Mouse (Mus musculus) lung, adult 2 months (tissue): ENCODE data around the gene Prpf40a. TPM values are rescaled to one million over a fixed set of nuclear protein-coding genes. Genes with fewer than 3 reads are reported as not detected.

ENCODE experiments used
- DNase-seq: peaks from one replicate; pipeline ENCODE4 v3.0.0; 2022
- H3K4me1 ChIP-seq: fragments of 200-500 bp; 2 replicates; pipeline ENCODE4 v1.6.1; 2011; ENCODE audit warnings: low read length; ENCODE audit not compliant: control insufficient read depth, insufficient read depth
- H3K4me3 ChIP-seq: fragments of 200-500 bp; replicated peaks from 2 replicates; pipeline ENCODE3; 2011; ENCODE audit warnings: low read depth, mild to moderate bottlenecking, control low read depth, low read length; ENCODE audit errors: extremely low read depth
- CTCF ChIP-seq: fragments of 200-500 bp; IDR thresholded peaks from 2 replicates; pipeline ENCODE4 v1.5.1; 2011; ENCODE audit warnings: mild to moderate bottlenecking, low read length, control low read depth; ENCODE audit not compliant: insufficient read depth
- POLR2A ChIP-seq: fragments of 200-500 bp; IDR thresholded peaks from 2 replicates; pipeline ENCODE4 v1.6.1; 2011; ENCODE audit warnings: low read depth, mild to moderate bottlenecking, control low read depth, low read length, borderline replicate concordance; ENCODE audit errors: extremely low read depth
- WGBS: fragments of 180-500 bp; shearing (Covaris S2); methylation state at CpG from one replicate; pipeline ENCODE4 v1.1.7; 2018; 5-methylcytosine and 5-hydroxymethylcytosine counted together
- polyA plus RNA-seq: library from polyadenylated mRNA; depleted of rRNA; stranded (reverse); fragments of >200 nt; gene quantifications from 2 replicates; pipeline ENCODE4 v1.2.3, GENCODE M21; 2012

Prpf40a gene
- polyA plus RNA-seq, 1 experiment, result 21.6 TPM

DNA sequence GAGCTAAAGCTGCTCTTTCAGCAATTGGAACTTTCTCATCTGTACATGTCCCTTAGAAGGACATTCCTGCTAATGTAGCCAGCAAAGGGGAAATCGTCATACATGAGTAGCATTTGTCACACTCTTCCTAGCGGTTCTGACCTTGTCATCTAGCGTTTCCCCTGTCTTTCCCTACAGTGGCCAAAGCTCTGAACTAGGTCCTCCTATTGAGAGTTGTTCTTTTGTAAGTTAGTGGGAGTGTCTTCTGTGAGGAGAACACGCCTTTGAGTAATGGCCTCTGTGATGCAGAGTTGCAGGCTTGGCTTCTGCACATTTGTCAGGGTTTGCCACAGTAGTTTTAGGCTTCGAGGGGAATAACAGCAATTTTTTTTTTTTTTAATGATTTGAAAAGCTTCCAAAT, 82.5 kb downstream of the Prpf40a start:
- no peak for DNase-seq
- TF ChIP-seq CTCF (no peak), POLR2A (no peak)
- WGBS, result 82% methylated on average over 5 of the region's 5 CpGs
- no peaks in the 10 kb centered on the region for H3K4me1 ChIP-seq
- H3K4me3 ChIP-seq, result no peak overlapping the region

DNA sequence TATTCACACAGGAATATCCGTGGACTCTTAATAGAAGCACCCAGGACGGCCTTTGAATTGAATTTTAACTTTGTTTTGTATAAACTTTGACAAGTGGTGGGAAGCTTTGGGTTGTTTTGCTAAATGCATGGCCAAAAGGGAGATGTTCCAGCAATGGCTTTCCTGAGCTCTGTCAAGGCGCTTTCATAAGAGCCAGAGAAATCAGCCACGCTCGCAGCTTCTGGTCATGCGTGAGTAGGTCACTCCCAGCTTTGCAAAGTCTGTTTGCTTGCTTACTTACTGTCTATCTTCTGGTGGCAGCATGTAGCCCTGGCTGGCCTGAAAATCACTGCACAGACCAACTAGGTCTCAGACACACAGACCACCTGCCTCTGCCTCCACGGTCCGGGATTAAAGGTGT, 84.6 kb downstream of the Prpf40a start:
- WGBS, result 87% methylated on average over 8 of the region's 8 CpGs
- H3K4me3 ChIP-seq, result no peak overlapping the region
- TF ChIP-seq CTCF, result no peak
- no peak for TF ChIP-seq POLR2A
- no peak for DNase-seq
- H3K4me1 ChIP-seq, result no peaks in the 10 kb centered on the region

DNA sequence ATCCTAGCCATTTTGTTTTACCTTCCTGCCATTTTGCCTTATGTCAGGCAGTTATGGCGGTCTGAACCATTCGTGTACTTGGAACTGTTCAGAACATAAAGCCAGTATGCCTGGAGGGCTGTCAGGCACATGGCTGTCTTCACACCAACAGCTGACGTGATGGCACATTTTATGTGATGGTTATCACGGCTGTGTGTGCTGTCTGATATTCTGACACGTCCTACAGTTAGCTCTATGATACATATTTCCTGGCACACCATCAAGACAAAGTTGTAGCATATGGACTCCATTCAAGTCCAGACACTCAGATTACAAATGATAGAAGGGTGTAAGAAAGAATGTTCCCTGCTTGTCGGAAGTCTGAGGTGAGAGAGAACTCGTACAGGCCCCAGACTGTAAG, 85.0 kb downstream of the Prpf40a start:
- Histone ChIP-seq H3K4me1 (no peaks in the 10 kb centered on the region), H3K4me3 (no peak overlapping the region)
- DNase-seq, result no peak
- WGBS, result 72% methylated on average over 7 of the region's 7 CpGs
- no peak for TF ChIP-seq CTCF
- no peak for TF ChIP-seq POLR2A

DNA sequence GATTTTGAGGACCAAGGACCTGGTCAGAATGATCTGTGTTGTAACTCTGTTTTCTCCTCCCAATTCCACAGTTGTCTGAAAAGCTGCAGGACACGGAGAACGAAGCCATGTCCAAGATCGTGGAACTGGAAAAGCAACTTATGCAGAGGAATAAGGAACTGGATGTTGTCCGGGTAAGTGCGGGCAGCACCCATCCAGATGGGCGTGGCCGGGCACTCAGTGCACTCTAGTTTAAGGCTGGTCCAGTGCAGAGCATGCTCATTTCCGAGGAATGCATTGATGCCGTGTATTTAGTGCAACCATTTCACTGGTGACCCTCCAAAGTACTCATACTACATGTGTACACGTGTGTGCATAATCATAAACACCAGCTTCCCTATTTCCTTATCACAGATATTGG, 85.7 kb downstream of the Prpf40a start:
- Histone ChIP-seq H3K4me3 (no peak overlapping the region), H3K4me1 (no peaks in the 10 kb centered on the region)
- WGBS, result 63% methylated on average over 10 of the region's 10 CpGs
- DNase-seq, result no peak
- TF ChIP-seq POLR2A, result no peak
- TF ChIP-seq CTCF, result no peak

DNA sequence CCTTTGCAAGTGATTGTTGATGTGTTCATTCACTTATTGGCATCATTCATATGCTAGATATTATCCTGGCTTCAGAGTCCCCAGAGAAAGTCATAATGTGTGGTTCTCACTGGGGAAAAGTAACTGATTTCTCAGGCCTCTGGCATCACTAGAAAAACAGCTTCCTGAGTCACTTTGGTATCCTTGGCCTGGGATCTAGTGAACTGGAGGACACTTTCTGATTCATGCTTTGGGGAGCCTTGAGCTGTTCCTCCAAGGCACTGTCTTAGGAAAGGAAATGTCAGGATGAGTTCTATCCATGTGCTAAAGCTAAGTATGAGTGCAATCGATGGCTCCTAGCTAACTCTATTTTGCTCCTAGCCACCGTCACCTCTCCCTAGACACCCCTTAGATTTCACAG, 88.2 kb downstream of the Prpf40a start:
- no peak for DNase-seq
- Histone ChIP-seq H3K4me3 (no peak overlapping the region), H3K4me1 (no peaks in the 10 kb centered on the region)
- WGBS, result 96% methylated on average over 2 of the region's 2 CpGs
- TF ChIP-seq CTCF, result no peak

DNA sequence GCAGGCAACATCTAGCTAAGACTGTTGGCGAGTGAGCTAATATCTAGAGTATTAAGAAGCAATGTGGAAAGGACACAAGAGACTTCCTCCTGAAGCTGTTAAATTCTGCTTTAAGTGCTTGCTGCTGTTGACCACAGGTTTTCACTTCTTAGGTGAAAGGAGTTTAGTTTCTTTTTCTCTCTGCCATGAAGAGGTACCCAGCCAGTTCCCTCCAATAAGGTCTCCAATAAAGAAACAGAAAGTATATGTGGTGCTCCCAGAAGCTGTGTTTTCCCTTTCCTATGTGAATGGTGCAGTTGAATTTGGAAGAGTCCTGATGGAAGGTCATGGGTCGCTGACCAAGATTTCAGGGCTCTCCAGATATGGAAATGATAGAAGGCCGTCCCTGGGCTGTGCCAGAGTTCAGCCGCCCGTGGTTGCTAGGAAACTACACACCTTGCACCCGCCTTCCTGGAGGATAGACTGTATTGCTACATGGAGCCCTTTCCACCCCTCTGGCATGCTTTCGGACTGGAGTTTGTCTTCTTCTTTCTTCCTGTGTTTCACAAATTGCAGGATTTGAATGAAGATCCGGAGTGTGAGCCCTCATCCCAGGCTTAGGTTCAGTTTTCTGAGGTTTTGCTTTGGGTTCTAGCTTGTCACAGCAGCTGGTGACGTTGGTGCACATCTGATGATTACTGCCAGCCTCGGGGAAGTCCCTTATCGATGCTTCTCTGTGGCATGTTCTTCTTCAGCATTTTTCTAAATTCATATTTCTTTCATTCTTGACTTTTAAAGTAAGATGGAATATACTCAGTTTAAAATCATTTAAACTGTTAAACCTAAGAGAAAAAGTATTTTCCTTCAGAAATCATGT, 89.0 kb downstream of the Prpf40a start:
- Histone ChIP-seq H3K4me3 (no peak overlapping the region), H3K4me1 (no peaks in the 10 kb centered on the region)
- DNase-seq, result no peak
- WGBS, result 88% methylated on average over 11 of the region's 11 CpGs
- TF ChIP-seq CTCF (no peak), POLR2A (no peak)

DNA sequence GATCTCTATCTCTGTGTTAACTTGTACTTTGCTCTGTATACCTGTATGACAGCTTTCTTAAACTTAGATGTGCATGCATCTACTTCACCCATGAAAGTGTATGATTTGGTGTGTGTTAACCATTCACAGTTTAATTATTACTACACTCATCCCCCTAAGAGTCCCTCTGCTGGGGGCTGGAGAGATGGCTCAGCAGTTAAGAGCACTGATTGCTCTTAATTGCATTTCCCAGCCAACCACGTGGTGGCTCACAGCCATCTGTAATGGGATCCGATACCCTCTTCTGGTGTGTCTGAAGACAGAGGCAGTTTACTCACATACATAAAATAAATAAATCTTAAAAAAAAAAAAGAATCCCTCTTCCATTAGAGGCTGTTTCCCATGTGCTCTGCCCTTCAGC, 91.0 kb downstream of the Prpf40a start:
- Histone ChIP-seq H3K4me1 (no peaks in the 10 kb centered on the region), H3K4me3 (no peak overlapping the region)
- no peak for DNase-seq
- no peak for TF ChIP-seq POLR2A
- TF ChIP-seq CTCF, result no peak
- 62% methylated on average over 2 of the region's 2 CpGs for WGBS

DNA sequence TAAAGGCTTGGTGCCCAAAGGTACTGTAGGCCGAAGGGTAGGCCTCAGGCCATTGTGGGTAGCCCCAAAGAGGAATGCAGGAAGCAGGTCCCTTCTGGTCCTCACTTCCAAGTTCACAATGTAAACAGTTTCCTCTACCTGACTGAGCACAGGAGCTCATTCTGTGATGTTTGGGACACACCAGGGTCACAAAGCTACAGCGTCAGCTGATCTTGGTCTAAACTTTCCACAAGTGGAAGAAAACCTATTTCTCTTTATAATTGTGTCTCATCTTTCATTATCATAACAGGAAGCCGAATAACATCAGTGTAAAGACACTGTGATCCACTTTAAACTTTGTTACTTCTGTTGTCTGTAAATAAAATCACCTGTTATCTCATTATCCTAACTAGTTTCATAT, 95.6 kb downstream of the Prpf40a start:
- no peak for TF ChIP-seq CTCF
- no peak for TF ChIP-seq POLR2A
- H3K4me3 ChIP-seq, result no peak overlapping the region
- DNase-seq, result no peak
- H3K4me1 ChIP-seq, result no peaks in the 10 kb centered on the region
- 87% methylated on average over 3 of the region's 3 CpGs for WGBS

DNA sequence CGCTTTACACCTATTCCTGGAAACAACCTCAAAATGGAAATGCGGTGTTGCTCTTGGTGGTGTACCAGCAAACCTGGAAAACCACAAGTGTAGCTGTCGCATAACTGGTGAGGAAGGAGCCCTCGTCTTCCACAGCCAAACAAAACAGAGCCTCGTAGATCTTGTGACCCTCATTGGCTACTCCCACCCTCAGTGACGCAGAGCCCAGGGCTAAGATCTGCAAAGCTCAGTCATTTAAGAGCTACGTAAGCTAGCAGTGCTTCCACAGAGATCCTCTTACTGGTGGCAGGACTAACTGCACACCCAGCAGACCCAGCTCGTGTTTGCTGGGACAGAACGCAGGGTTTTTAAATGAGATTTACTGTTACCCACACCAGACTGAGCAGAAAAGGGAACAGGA, 96.1 kb downstream of the Prpf40a start:
- TF ChIP-seq CTCF, result no peak
- no peak for TF ChIP-seq POLR2A
- Histone ChIP-seq H3K4me3 (no peak overlapping the region), H3K4me1 (no peaks in the 10 kb centered on the region)
- WGBS, result 75% methylated on average over 9 of the region's 9 CpGs
- no peak for DNase-seq

DNA sequence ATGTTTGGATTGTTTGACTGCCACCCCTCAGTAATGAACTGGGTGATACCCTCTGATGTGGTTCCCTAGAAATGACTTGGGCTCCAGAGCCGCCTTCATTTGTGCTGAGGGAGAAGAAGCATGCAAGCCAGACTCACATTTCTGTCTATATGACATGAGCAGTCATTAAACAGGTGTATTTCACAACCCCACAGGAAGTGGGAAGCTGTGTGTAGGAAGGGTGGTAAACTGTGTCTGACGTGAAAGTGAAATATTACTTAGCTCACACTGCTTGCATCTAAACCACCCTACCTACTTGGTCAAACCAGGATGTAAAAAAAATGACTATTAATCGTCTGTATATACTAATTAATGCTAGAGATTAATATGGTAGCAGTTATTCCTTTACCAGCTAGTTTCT, 102.3 kb downstream of the Prpf40a start:
- 77% methylated on average over 3 of the region's 3 CpGs for WGBS
- Histone ChIP-seq H3K4me3 (no peak overlapping the region), H3K4me1 (no peaks in the 10 kb centered on the region)
- no peak for DNase-seq
- no peak for TF ChIP-seq POLR2A
- TF ChIP-seq CTCF, result no peak
